Mouse (Mus musculus) gastrocnemius, postnatal 36 days (tissue): ENCODE measurements around the gene Dlgap1. TPM values are rescaled to one million over a fixed set of nuclear protein-coding genes. Genes with fewer than 3 reads are reported as not detected.

Source experiments
- DNase-seq, 2 experiments: peaks; one replicate each; pipeline ENCODE4 v3.0.0; 2022
- intact Hi-C: fragments of 180-260 bp; cut with DNase I; formaldehyde crosslinking; loops from one replicate; pipeline ENCODE4 v1.15.1; 2025
- long read RNA-seq, 2 experiments: library from polyadenylated mRNA; stranded (forward); transcript quantifications; one replicate each; pipeline ENCODE4 v2.0.0; 2021
- total RNA-seq, 2 experiments: library from RNA; stranded (reverse); gene quantifications; 2 replicates each; pipeline ENCODE4 v1.2.3; 2021

The Dlgap1 gene
- under 1 TPM; 0.10 to 0.54 TPM for total RNA-seq
- long read RNA-seq, experiment 1, partial matches to known transcripts, result 0 of 3 reads
- long read RNA-seq, experiment 1, other reads (novel, unspliced or antisense), result 3 of 3 reads
- long read RNA-seq, experiment 2, partial matches to known transcripts, result 0 of 1 reads
- long read RNA-seq, experiment 2, other reads (novel, unspliced or antisense), result 1 of 1 reads

DNA sequence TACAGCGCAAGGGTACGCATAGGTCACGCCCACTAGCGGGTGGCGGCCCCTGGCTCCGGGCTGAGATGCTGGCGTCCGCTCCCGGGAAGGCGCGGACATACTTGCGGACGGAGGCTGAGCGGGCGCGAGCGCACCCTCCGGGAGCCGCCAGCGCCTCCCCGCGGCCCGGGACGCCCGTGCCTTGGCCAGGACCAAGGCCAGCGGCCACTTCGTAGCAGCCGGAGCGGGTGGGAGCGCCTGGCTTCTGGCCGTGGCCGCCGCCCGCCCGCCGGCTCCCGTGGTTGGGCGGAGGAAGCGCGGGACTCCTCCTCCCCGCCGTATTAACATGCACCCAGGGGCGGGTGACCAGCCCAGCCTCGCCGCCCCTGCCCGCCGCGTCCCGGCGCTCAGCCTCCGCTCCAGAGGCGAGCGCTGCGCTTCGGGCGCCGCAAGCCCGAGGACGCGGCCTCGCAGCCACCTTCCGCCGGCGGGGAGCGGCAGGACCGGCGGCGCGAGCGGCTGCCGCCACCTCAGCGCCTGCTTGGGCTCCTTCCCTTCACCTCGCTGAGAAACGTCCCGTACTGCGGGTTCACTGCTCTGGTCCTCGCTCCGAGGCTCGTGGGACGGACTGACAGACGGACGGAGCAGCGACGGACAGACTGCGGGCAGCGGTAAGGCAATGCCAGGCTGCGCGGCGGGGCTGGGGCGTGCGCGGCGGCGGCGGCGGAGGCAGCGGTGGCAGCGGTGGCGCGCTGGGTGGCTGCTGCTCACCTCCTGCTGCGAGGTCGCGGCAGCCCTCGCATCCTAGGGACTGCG, at the start of gene Dlgap1:
TSS of gene Dlgap1 (plus strand) at position 53 of the 795 bp plus-strand sequence.
- intact Hi-C loops, result no loop called here
- DNase-seq, result peak; percentile 19 to 26

DNA sequence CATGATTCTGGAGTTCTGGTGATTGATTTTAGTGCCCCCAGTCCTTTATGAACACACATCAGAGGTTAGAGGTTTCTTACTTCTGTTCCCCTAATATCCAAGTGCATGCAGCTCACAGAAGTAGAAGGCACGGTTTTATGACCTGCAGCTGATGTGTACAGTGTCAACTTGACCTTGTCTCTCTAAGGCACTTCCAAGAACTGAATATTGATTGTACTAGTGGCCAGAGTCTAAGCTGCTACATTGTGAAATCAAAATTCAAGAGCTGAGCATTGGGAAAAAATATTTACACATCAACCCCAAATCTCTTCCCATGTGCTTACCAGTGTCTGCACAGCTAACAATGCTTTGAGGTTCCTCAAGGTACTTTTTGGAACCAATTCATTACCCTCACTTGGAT, 13.9 kb upstream of the Dlgap1 start:
- intact Hi-C loops, result no loop called here
- DNase-seq, result no peak

DNA sequence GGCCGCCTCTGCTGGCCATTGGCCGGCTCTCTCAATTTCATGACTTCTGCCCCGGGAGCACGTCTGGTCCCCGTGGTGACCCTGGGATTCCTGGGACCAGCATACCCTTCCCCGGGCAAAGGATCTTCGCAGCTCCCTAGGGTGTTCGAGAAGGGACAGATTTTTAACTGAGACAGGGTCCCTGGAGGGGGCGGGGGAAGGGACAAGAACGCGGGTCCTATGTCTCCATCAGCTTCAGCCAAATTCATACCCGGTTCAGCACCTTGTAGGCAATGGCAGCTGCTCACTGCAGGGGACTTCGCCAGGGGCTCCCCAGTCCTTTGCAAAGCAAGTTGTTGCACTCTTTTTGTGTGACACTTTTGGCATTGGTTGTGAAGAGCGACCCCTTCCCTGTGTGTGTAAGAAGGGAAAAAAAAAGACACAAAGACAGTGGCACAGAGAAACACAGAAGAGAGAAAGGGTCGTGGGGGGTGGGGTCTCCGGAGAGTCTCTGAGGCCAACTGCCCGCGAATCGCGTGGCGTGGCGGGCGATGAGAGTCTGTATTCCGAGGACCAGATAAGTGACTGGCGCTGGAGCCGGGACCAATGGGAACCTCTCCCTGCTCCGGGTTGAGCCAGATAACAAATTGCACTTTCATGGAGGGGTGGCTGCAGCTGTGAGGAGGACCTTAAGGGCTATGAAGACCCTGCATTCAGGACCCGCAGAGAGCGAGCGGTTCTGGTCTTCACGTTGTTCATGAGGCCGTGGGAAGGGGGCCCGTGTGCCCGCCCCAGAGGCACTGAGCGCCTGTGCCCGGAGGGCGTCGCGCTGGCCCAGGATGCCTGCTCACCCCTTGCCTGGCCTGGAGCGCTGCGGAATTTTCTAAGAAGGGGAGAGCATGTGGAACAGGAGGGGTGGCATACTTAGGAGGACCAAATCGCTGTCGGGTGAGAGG, 1.2 kb downstream of the Dlgap1 start:
- DNase-seq, result no peak
- intact Hi-C loops, result no loop called here

DNA sequence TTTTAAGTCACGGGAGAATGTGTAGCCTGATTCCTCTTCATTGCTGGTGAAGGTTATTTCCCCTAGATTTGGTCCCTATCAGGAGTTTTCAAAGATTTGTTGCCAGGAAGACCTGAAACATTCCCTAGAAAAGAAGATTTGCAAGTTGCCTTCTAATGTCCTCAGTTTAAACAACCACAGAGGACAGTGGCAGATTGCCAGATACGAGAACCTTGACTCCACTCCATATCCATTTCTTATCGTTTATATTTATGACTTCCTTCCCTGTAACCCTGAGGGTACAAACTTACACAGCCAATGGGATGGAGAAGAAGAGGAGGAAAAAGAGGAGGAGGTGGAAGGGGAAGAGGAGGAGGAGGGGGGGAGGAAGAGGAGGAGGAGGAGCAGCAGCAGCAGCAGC, 4.2 kb downstream of the Dlgap1 start:
- no peak for DNase-seq
- intact Hi-C loops, result no loop called here

DNA sequence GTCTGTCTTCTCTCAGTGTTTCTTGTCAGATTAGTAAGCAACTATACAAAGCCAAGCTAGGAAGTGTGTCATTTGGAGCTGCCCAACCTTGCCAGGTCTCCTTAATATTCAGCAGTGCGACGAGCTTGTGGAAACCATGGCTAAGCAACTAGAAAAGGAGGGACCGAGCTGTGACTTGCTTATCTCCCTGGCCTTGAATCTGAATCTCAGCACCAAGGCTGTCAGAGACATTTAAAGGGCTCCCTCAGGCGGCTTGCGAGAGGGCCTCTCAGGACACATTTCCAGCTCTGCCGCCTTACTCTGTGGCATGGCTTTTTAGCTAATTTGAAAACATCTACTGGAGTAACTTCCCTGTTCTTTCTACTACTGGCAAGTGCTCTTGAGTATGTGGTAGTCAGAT, 5.1 kb downstream of the Dlgap1 start:
- intact Hi-C loops, result no loop called here
- no peak for DNase-seq

DNA sequence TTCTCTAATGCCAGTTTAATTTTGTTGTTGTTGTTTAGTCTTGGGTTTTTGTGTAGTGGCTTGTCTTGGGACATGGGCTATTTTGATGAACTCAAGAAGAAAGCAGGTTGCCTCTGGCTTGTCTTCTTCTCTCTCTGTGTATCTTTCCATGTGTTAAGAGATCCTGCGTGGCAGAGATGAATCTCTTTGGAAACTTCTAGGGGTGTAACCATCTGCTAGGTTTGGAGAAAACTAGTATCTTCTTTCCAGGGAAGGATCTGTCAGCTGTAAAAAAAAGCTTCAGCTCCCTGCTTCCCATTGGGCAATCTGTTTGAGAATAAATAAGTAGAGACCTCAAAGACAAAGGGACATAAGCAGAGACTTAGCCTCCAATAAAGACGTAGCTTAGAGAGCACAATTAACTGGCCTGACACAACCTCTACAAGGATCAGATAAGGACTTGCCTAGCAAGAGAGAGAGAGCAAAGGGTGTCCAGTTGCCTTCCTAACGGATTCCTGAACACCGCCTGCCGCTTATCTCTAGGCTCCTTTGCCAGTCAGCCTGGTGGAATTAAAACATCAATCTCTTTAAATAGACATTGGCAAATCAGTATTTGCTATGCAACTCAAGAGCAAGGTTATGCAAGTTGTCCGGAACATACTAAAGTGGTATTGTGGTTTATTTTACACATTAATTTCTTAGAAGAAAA, 13.5 kb downstream of the Dlgap1 start:
- DNase-seq, result no peak
- intact Hi-C loops, result no loop called here

DNA sequence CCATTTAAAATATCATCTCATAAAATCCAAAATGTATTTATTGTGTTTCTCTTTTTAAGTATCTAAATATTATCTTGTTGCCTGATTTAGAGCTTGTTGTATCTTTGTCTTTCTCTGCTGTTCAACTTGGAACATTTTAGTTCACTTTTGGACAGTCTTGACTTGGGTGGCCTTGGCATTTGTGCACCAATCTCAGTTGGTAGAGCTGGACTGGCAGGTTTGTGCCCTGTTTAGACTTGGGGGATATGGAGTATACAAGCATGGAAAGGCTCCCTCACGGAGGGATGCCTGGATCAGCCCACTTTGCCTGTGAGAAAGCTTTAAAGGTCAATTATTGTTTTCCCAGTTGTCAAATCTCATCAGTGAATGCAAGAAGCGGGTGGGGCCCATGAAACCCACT, 27.5 kb downstream of the Dlgap1 start:
- intact Hi-C loops, result no loop called here
- DNase-seq, result no peak

DNA sequence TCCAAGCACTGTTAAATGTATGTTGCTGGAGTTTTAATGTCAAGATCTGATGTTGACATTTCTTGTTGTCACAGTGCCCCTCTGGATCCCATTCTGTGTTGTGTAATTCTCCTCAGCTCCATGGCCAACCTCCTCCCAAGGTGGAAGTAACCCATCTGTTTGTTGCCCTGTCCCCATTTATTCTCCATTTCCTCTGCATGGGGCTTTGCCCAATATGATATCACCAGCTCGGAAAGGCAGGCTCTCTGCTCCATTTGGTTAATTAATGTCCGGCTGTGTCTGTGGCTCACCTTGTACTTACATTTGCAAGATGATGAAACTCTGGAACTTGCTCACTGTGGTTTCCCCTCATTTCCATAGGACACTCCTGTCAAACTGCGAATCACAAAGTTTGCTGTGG, 33.2 kb downstream of the Dlgap1 start:
- intact Hi-C loops, result no loop called here
- DNase-seq, result no peak

DNA sequence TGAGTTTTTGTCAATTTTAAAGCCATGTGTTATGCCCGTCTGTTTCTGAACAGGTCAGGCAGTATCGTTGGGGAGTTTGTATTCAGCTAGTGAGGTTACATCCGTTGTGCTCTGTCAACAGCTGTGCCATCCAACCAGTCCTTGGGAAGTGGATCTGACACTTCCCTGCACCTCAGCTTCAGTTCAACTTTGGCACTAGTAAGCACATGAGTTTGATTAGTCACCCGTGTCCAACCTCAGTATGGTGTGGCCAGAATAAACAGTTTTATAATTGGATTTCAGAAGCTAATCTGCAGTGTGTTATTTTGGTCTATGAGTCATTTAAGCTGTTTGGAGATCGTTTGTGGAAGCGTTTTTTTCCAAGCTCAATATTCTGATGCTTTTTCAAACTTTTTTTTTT, 35.8 kb downstream of the Dlgap1 start:
- intact Hi-C loops, result no loop called here
- no peak for DNase-seq

DNA sequence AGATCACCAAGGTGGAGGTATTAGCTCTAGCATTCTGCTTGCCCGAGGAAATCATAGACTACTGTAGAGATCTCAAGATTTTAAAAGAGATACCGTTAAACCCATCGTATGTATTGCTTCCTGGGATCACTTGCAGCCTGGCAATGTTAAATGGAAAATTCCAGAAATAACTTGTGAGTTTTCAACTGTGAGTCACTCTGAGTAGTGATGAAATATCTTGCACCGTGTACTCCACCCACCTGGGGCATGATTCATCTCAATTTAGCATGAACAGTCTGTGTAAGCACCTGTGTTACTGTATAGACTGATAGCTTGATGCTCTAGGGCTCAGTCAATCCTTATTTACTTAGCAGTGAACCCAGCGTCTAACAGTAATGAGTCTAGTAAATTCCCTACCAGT, 38.7 kb downstream of the Dlgap1 start:
- no peak for DNase-seq
- intact Hi-C loops, result no loop called here

DNA sequence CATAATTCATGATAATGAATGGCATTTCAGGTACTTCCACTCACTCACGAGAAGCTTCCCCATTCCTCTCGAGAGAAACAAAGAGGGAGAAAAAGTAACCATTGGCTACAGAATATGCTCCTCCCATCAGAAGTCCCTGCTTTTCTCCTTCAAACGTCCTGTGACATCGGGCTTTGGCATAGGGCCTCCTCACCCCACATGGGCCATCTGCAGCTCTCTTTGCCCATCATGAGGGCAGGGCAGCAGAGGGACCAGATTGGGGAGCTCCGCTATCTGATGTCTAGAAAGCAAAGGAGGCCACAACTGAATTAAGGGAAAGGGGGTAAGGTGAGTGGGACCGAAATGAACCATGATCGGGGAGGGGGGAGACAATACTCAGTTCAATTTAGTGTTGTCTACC, 47.6 kb downstream of the Dlgap1 start:
- DNase-seq, result no peak

DNA sequence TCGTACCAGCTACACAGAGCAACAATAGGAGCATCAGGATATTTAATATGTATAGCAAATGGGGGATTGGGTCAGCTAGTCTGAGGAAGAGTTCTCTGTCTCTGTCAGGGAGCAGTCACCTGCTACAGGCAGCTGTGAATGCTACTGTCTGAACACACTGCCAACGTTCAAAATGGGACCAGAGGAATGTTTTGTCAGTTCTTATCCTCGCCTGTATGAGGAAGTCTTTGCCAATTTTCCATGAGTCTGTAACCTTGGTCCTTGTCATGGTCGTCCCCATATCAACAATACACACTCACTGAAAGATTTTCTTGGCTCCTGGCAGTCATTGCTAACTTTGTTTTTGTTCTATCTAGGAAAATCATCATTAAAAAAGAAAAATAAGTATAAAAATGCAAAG, 51.5 kb downstream of the Dlgap1 start:
- no peak for DNase-seq
- intact Hi-C loops, result no loop called here

More for the DNA sequence above, 47.6 kb downstream of the Dlgap1 start:
- intact Hi-C loops, result no loop called here

DNA sequence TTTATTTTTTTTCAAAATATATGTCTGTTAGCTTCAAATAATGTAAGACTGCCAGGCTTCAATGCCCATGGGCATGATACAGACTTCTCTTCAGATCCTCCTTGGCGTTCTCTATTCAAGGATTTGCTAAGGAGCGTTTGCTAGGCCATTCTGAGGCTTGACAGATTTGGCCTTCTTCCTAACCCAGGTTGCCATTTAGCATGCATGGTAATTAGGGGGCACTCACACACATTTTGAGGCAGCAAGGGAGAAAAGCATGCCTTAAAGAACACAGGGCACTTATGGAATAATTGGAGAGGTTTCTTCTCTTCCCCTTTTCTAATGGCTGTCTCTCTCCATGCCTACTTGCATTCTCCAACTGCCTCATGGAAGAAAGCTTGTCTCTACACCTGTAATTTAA, 53.7 kb downstream of the Dlgap1 start:
- intact Hi-C loops, result no loop called here
- no peak for DNase-seq

DNA sequence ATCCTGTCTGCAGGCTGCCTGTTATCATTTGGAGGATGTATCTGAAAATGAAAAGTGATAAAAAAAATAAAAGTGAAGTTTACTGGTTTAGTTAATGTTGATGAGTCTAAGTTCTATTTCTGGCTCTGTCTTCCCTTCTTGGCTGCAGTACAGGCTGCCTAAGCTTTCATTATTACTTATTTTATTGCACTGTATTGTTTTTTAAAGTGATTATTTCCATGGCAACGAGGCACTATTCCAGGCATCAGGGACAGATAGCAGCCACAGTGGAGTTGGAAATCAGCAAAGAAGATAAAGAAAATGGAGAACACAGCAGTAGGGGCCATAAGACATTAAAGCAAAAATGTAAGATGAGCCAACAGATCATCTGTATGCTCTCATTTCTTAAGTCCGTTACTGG, 66.0 kb downstream of the Dlgap1 start:
- no peak for DNase-seq
- intact Hi-C loops, result no loop called here

DNA sequence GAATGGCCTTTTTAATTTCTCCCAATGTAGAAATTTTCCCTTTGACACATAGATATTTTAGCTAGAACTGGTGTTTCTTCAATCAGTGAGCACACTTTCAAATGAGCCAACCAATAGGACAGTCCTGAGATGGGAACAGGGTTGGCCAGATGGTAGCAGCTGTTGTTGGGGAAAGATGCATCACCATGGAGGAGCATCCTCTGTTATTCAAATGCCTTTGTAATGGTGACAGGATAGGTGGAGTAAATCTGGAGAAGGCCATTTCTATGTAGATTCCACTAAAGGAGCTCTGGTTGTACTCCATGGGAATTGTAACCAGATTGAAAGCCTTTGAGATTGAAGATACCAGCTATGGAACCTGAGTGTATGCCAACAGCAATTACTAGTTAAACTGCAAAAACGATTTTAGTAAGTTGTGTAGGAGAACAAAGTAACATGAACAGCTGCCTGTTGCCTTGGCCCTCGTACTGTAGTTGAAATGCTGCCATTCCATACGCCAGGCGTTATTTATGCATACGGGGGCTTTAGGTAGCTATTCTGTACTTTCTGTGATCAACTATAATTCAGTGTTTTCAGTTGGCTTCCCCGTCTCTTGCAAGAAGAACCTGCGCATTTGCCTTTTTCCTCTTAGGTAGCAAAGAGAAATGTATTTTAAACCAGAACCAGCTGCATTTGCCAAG, 72.0 kb downstream of the Dlgap1 start:
- no peak for DNase-seq
- intact Hi-C loops, result no loop called here

DNA sequence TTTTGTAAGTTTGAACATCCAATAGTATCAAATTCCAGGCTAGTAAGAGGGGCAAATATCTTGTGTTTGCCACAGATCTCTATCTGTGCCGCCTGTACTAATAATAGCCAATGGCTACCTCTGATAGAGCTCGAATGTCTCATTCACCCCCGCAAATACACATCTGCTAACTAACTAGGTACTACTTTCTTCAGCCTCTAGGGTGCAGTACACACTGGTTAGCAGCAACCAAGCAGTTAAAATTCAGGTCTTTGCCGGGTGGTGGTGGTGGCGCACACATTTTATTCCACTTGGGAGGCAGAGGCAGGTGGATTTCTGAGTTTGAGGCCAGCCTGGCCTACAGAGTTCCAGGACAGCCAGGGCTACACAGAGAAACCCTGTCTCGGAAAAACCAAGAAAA, 99.4 kb downstream of the Dlgap1 start:
- intact Hi-C loops, result no loop called here
- DNase-seq, result no peak

DNA sequence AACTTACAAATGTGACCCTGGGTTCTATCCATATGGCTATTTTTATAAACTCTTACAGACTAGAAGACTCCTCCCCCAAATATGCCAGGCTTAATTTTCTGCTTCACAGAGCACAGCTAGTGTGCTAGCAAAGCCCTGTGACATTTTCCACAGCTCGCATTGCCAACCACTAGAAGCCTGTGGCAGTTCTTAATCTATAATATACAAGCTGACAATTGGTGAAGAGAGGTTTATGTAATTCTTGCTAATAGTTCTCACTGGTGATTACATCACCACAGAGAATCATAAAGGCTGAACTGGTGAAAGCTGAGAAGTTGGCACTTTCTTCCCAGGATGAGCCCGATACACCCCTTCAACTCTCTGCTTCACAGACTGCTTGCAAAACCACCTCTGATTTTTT, 103.2 kb downstream of the Dlgap1 start:
- DNase-seq, result no peak
- intact Hi-C loops, result no loop called here

DNA sequence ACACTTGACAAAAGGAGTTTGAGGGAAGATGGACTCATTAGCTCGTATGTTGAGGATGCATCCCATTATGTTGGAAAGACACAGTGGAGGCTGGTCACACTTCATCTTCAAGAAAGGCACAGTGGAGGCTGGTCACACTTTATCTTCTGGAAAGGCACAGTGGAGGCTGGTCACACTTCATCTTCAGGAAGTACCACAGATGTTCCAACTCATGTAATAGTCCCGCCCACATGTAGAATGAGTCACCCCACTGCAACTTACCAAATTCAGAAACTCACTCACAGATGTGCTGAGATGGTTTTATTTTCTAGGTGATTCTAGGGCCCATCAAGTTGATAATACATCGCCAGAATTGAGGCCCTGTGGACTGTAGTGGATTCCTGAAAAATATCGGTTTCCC, 119.3 kb downstream of the Dlgap1 start:
- intact Hi-C loops, result no loop called here
- DNase-seq, result no peak

DNA sequence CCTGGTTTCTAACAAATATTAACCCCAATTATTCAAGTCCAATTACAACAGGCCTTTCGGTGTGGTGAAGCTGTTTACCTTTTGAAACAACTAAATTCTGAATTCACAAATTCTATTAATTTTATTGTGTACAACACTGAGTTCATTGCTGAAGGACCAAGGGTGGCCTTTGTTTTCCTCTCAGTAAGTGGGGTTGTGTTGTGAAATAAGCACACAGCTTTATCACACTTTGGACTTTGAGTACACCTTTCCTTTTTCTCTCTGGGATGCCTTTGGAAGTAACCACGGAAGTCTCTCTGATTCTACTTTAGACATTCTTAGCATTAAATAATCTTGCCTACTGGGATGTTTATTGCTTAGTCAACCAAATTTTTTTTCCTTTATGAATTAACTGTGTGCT, 121.9 kb downstream of the Dlgap1 start:
- intact Hi-C loops, result no loop called here
- DNase-seq, result no peak

DNA sequence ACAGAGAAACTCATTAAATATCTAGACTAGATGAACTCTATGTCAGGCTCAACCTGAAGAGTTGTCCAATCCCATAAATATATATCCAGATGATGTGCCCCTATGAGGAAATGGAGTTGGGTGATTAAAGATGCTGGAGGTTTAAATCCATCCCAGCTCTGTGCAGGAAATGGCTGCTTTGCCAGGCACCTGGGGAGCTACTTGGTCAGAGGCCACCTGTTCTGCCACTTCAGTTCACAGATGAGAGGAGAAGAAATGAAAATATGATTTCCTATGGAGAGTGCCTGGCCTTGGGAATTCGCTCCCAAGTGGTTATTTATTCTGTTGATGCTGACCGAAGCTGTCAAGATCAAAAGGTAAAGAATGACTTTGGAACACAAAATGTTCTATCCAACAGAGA, 160.3 kb downstream of the Dlgap1 start:
- intact Hi-C loops, result no loop called here
- no peak for DNase-seq
